Mouse (Mus musculus) stomach, postnatal 0 days (tissue): Measurements from ENCODE around the gene 1700016K19Rik.

Source experiments
- CTCF ChIP-seq: IDR thresholded peaks from 2 replicates; pipeline ENCODE4 v1.5.1; 2016; ENCODE audit warnings: antibody characterized with exemption, low read depth, mild to moderate bottlenecking, moderate library complexity
- EP300 ChIP-seq: optimal IDR thresholded peaks from 2 replicates; pipeline ENCODE3; 2016; ENCODE audit warnings: antibody characterized with exemption

DNA sequence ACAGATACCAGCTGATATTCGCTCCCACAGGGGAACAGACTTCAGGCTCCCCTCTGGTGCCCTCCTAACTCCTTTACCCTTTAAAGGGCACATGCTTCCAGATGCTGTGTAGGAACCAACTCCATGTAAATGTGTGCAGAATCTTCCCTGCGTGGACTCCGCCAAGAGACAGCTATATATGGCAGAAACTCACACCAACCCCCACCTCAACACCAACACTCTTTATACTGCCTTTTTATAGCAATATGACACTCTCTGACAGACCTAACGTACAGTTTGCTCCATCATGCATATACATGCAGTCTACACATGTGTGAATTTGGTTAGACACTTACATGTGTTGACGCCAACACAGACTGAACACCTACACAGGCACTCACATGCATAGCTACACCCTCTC lies 989 bp downstream of the 1700016K19Rik start:
- TF ChIP-seq CTCF (no peak), EP300 (no peak)
